Mouse (Mus musculus) NIH3T3 (cell line): ENCODE data around the gene Trim9.
A peak's percentile ranks its signal among the peaks of the same experiment; 100 is the strongest.

ENCODE experiments used
- DNase-seq: peaks from one replicate; pipeline ENCODE4 v3.0.0-alpha.2; 2012; ENCODE audit warnings: low read depth

Gene Trim9

GRCm38 (mm10) chr12:70251210-70251884, 96.1 kb downstream of the Trim9 start:
- DNase-seq = no peak

GRCm38 (mm10) chr12:70249616-70250157, 97.7 kb downstream of the Trim9 start:
- DNase-seq = no peak

- no peak for DNase-seq
Measured at GRCm38 (mm10) chr12:70247683-70248474, 99.5 kb downstream of the Trim9 start.

GRCm38 (mm10) chr12:70242550-70242949, 104.9 kb downstream of the Trim9 start:
- no peak for DNase-seq

- no peak for DNase-seq
Measured at GRCm38 (mm10) chr12:70239741-70240140, 107.7 kb downstream of the Trim9 start.

- no peak for DNase-seq
Measured at GRCm38 (mm10) chr12:70238604-70239003, 108.8 kb downstream of the Trim9 start.

- DNase-seq = peak; percentile 83
Measured at GRCm38 (mm10) chr12:70234938-70235484, 112.4 kb downstream of the Trim9 start.

GRCm38 (mm10) chr12:70234411-70234810, 113.0 kb downstream of the Trim9 start:
- DNase-seq = peak; percentile 75

GRCm38 (mm10) chr12:70233637-70234315, 113.6 kb downstream of the Trim9 start:
- no peak for DNase-seq

GRCm38 (mm10) chr12:70232020-70232544, 115.3 kb downstream of the Trim9 start:
- DNase-seq = no peak

- DNase-seq = no peak
Measured at GRCm38 (mm10) chr12:70231294-70231693, 116.1 kb downstream of the Trim9 start, which contains the start of gene Pygl. Pygl (minus strand) TSS chr12:70231488.

GRCm38 (mm10) chr12:70228155-70228554, 119.3 kb downstream of the Trim9 start:
- DNase-seq = no peak

- DNase-seq = no peak
Measured at GRCm38 (mm10) chr12:70227121-70227932, 120.1 kb downstream of the Trim9 start.

- no peak for DNase-seq
Measured at GRCm38 (mm10) chr12:70226655-70227054, 120.8 kb downstream of the Trim9 start.

- DNase-seq = no peak
Measured at GRCm38 (mm10) chr12:70223331-70223730, 124.1 kb downstream of the Trim9 start.

- no peak for DNase-seq
Measured at GRCm38 (mm10) chr12:70221425-70221824, 126.0 kb downstream of the Trim9 start.

- DNase-seq = no peak
Measured at GRCm38 (mm10) chr12:70218795-70219540, 128.4 kb downstream of the Trim9 start.

GRCm38 (mm10) chr12:70216229-70216800, 131.1 kb downstream of the Trim9 start:
- DNase-seq = peak; percentile 5

GRCm38 (mm10) chr12:70214281-70214680, 133.1 kb downstream of the Trim9 start:
- peak; percentile 5 for DNase-seq

GRCm38 (mm10) chr12:70213601-70214000, 133.8 kb downstream of the Trim9 start:
- DNase-seq = no peak
